1 mouse cellular context compared by ENCODE assay signal in the genomic region with DNA sequence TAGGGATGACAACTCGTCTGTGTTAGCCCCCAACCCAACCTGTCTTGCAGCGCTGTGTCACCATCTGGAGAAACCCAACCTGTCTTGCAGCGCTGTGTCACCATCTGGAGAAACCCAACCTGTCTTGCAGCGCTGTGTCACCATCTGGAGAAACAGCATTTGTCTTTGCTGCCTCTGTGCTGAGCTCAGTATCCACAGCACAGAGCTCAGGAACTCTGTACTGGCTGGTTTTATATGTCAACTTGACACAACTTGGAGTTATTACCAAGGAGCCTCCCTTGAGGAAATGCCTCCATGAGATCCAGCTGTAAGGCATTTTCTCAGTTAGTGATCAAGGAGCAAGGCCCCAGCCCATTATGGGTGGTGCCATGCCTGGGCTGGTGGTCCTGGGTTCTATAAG. TPM values are rescaled to one million over a fixed set of nuclear protein-coding genes. Genes with fewer than 3 reads are reported as not detected.
"Had no signal": no experiment of that assay in that cellular context is flagged by ENCODE, and none has a peak within 500 bp of the region (broad histone marks: within the 10 kb centered on the region; RNA-seq: fewer than 3 reads in every experiment).

No protein-coding gene starts in this region.

RNA-seq across cellular contexts. Expression of a gene that starts 38.1 kb away (rescaled TPM):
- total RNA-seq: midbrain, postnatal 0 days had no signal
- polyA plus RNA-seq: midbrain, postnatal 0 days had no signal
